Mouse (Mus musculus) urinary bladder, postnatal 36 days (tissue): Measurements from ENCODE around the gene Pla2g2c.

ENCODE experiments used
- DNase-seq, 2 experiments: peaks; one replicate each; pipeline ENCODE4 v3.0.0; 2022; ENCODE audit warnings: low spot score in 2 of 2, mixed read lengths in 1 of 2

Pla2g2c gene

DNA sequence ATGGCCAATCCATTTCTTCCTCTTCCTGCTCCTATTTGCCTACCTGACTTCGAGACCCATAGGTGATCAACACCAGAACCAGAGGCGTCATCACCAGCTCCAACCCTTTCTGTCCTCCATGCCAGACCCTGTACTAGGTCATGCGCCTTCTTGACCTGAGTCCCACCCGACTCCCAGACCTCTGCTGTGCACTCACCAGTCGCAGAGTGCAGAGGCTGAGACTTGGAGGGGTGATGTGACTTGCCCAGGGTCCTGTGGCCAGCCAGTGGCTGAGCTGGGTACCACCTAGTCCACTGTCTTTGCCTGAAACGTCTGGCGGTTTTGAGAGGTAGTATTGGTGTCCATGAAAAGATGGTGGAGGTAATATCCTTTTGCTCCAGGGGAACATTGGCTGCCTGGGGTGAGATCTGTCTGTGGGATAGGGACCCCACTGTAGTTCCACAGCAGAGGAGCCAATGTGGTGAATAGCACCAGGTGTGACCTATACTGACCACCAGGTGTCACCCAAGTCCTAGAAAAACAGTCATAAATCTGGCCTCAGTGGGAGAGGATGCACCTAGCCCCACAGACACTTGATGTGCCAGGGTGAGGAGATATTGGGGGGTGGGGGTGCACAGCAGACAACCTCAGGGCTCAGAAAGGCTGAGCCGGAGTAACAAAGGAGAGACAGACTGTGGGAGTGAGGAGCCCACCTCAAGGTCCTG lies 23.9 kb downstream of the Pla2g2c start:
- peak in 1 of 2 experiments; percentile 28 for DNase-seq

DNA sequence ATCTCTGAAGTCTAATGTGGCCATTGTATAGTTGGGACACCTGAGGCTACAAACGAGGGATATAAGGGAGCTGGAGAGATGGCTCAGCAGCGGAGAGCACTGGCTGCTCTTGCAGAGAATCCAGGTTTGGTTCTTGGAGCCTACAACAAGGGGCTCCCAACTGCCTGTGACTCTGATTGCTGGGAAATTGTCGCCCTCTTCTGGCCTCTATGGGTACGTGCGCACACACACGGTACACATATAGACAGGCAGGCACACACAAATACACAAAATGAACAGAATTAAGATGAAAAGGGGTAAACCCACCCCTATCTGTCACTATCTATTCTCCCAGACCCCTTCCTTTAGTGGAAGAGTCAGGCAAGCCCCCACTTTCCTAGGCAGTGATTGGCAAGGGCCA lies 28.0 kb downstream of the Pla2g2c start:
- DNase-seq: no peak

DNA sequence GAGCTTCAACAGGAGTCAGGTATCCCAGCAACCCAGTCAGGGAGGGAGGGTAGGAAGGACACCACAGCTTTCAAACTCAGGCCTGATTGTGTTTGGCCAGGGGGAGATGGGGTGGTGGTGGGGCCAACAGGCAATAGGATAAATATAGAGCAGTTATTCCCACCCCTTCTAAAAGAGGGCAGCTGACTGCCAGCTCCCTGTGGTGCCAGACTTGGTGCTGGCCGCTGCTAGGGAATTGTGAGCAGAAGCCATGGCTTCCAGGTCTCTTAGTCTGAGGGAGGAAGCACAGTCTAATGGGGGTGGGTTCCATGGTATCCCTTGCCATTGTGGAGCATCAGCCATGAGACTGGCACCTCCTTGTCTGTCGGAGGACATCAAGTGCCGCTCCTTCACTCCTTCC lies 29.0 kb downstream of the Pla2g2c start:
- DNase-seq: no peak

DNA sequence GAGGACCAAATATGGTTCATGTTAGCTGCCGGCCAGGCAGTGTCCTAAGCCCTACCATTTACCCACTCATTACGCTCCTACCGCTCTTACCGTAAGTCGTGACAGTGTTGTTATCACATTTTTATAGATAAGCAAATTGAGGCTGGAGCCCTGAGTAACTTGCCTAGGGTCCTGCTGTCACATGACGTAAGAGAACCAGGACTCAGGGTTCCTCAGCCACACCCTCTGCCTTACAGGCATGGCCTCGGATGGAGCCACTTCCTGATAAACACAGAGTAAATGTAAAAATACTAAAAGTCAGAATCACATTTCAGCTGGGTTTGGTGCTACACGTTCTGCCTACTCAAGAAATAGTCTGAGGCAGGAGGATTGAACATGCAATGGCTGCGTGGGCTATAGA lies 29.8 kb downstream of the Pla2g2c start:
- no peak for DNase-seq

DNA sequence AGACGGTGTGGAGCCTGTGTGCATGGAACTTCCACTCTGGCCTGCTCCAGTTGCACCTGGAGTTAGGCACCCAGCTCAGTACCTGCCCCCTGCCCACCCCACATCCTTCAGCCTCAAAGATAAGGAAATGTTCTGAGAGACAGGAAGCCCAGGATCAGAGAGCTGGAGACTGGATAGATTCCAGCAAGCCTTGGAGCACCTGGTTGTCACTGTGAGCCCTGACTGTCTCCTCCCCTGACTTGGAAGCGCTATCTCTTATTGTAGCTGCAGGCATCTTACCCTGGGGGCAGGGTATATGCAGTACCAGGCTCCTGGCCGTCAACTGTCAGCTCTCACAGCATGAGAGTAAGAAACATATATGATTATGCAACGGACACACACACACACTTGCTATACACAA lies 30.8 kb downstream of the Pla2g2c start:
- DNase-seq: no peak

DNA sequence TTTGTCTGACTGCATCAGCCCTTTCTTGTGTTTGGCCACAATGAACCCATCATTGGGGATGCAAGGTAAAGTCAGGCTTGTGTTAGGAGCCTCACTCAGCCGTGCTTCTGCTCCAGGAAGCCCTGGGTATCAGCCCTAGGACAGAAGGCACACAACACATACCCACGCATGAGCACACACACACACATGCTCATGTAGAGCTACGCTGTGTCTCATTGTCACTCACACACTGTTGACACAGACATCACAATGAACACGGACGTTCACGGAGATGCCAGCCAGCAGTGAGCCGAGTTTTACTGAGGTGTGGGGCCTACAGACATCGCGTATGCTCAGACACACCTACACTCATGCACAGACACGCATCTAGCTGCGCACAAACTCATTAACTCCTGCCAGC lies 31.4 kb downstream of the Pla2g2c start:
- DNase-seq: no peak

DNA sequence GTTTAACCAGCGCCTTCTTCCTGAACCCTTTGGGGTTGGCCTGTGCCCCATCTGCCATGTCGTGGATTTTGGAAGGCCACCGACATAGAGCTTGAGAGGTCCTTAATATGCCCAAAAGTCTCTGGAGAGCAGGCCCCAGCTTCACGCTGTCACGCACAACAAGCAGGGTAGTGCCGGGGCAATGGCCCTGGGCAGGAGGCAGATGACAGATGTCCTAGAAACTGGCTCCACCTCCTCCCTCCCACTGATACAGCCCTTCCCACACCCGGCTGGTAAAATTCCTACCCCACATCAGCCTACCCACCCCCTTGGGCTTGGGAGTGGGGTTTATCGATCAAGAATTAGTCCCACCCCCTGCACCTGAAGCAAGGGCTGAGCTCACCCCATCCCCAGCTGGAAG lies 32.8 kb downstream of the Pla2g2c start, which contains the start of gene Pla2g2f:
Gene Pla2g2f, minus strand, starts transcription at position 211 of the 400 bp plus-strand sequence.
- DNase-seq: no peak

DNA sequence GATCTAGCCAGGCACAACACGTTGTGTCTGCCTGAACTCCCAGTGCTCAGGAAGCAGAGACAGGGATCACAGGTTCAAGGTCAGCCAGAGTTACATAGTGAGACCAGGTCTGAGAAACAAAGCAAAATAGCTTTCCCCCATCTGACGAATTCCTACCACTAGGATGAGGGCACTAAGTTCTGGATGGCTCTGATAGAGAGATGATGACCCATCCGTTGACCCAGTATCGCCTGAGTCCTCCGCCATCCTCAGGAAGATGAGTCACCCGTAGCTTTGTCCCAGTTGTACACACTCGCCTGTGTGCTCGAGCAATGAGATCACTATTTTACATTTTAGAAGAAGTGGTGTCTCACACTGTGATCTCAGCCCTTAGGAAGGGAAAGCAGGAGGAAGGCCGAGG lies 37.7 kb downstream of the Pla2g2c start:
- DNase-seq: no peak

DNA sequence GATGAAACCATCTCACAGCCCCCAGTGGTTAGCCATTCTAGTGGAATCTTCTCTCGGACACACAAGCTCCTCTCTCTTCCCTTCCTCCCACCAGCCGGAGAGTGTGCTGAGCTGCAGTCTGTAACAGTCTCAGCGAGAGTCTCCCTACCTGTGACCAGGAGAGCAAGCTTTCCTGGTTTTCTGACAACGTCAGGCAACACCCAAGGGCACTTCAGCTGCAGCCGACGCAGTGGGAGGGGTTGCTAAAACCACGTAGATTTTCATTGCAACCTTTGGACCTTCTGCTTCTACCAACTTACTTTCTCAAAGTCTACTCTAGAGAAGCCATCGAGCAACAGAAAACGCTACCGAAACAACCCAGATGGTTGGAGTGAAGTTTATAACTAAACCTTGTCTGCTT lies 47.4 kb downstream of the Pla2g2c start:
- DNase-seq: no peak

DNA sequence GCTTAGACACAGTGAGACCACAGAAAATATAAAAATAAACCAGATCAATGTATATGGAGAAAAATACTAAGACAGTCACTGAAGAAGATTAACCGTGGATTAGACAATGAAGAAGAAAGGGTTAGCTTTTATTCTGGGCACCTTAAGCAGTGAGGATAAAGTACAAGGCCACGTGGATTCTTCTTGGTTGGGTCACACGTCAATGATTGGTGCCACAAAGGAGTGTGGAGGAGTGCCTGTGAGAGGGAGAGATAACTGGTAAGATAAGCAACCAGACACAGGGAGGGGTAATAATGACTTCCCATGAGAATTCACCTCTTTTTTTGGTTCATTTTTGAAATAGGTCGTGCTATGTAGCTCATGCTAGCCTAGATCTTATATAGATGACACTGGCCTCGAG lies 47.8 kb downstream of the Pla2g2c start:
- no peak for DNase-seq

DNA sequence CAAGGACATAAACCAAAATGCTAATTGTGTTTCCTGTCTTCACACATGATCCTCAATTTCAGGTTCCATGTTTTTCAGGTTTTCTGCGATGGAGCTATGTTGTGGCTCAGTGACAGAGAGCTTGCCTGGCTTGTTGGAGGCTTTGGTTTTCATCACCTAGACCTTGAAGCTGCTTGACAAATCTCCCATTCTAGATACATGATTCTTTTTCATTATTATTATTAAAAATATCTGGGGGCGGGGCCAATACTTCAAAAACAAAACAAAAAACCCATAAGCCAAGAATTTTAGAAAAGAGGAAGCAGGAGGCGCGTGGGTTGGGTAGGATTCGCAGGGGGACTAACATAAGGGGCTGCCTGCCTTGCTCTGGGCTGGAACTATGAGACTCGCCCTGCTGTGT lies 50.8 kb downstream of the Pla2g2c start, which contains the start of gene Pla2g2d:
Gene Pla2g2d, plus strand, starts transcription at position 301 of the 400 bp plus-strand sequence.
- DNase-seq: no peak

DNA sequence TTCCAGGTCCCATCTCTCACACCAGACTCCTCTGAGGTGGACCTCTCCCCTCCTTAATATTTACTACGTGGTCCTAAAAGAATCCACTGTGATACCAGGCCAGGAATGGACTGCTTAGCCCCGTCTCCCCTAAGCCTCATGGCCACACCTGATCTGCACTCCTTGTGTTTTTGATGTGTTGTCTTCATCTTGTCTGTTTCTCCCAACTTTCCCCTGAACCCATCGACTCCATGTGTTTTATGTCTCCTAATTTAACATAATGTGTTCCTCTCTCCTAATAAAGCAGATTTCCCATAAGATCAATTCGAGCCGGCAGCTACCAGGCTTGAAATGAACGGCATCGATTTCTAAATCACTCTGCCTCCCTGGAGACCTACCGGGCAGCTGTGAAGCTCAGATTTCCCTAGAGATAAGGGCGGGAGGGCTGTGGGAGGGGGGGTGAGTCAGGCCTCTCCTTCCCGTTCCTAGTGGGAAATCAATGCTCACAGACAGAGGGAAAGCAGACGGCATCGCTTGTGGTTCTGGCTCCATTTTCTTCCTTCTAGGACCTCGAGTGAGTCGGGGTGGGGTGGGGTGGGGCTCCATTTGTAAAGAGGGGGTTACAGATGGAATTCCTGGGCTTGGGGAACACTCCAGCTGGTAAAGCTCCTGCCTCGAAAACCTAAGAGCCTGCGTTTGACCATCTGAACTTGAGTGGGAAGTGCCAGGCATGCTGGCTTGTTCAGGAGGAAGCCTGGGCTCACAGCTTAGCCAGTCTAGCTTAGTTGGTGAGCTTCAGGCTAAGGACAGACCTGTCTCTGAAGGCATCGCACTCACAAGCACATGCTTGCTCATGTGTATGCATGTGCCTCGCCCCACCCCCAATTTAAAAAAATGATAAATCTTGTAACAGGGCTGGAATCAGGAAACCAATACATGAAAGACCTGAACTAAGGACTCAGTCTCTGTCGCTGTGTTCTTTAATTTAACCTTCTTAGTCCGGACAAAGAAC lies 53.1 kb downstream of the Pla2g2c start:
- no peak for DNase-seq

DNA sequence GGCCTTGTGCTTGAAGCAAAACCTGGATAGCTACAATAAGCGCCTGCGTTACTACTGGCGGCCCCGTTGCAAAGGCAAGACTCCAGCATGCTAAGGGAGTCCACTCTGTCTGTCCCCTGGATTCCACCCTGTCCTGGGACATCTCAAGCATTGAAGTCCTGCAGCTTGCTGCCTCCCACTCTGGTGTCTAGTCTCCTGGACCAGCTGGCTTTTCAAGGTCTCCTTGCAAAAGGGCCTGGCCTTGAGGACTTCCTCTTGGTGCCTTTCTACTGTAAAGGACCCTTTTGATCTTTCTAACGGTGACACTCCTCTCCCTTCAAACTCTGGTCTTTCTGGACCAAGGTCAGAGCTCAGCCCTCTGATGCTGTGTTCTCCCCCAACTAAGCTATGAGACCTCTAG lies 55.7 kb downstream of the Pla2g2c start:
- DNase-seq: no peak

DNA sequence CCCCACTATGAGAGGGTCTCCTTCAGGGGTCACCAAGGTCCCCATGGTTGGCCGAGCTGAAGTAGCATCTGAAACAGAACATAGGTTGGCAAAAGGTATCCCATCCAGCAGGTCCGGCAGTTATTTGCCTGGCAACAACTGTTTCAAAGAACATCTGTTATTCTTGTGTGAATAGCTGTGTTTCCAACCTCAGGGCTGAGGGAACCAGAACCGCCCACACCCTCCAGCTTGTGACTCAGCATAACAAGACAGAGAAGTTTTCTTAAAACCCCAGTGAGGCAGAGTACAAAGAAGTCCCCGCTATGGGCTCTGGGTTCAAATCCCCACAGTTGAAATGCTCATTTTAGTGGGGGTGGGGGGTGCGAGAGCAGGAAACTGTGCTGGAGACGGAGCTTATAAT lies 57.5 kb downstream of the Pla2g2c start:
- DNase-seq: no peak

DNA sequence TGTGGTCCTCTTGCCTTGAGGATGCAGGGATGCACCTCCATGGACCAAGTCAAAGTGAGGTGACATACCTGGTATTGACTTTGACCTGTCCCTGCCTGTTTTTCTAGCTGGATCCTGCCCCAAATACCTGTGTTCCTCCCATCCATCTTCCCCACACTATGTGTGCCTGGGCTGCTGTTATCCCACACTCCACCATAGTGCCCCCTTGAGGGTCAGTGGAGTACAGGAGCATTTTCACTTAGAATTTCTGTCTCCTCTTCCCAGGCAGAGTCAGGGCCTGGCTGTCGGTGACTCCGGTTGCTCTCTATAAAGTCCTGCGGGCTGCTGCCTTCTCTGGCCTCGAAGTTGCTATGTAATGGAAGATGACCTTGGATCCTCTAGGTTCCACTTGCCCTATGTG lies 61.1 kb downstream of the Pla2g2c start:
- no peak for DNase-seq

DNA sequence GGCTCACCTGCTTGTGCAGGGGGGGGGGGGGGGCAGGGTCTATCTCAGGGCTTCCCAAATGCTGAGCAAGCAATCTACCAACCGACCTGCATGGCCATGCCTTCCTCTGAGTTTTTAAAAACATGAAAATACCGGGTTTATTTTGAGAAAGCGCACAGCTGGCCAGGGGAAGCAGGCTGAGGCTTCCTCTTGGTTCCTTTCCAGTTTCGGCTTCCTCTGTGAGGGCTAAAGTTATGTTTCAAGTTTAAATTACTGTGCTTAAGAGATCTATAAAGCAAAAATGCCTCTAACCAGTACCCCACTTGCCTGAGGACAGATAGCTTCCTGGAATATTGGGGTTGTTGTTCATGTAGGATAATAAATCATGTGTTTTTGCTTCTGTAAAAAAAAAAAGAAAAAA lies 61.5 kb downstream of the Pla2g2c start:
- DNase-seq: no peak

DNA sequence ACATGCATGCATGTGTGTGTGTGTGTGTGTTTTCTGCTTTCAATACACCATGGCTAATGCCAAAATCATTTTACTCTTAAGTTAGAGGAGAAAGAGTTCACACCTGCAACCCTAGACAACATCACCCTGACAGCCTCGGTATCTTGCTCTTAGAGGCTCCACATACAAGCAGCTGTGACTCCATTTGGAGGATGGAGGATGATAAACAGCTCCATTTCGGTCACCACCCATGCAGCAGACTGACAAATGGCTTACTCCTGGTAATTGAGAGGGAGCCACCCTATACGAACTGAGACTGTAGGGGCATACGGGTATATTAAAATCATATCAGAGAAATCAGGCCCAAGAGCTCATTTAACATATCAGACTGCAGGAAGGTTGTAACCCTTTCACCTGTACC lies 63.8 kb downstream of the Pla2g2c start:
- no peak for DNase-seq

DNA sequence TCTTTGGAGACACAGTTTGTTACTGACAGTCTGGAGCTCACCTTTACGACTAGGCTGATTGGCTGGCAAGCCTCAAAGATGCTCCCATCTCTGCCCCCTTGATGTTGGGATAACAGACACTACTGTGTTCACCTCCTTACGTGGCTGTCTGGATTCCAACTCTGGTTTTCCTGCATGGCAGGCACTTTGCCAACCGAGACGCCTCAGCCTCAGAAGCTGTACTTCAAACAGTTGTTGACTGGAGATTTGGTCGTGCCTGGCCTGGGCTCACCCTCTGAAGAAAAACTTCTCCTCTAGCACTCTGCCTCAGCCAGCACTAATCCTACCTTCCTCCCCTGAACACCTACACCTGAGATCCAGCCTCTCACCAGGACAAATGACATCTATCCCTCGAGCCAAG lies 66.9 kb downstream of the Pla2g2c start:
- DNase-seq: no peak

DNA sequence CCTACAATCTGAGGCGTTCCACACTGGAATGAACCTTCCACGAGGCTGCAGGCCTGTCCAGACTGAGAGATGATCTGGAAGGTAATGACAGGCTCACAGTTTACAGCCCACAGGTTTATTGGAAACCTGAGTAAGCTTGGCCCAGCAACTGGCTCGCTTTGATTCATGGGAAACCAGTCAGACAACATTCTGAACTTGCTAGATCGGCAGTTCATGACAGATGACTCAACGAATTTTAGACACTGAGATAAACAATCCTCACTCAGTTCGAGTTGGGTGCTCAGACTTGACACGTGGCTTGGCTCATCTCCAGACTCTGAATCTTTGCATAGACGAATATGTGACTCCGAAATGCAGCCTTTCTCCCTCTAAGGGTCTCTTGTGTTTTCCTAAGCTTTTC lies 68.0 kb downstream of the Pla2g2c start:
- DNase-seq: peak; percentile 30 to 39

DNA sequence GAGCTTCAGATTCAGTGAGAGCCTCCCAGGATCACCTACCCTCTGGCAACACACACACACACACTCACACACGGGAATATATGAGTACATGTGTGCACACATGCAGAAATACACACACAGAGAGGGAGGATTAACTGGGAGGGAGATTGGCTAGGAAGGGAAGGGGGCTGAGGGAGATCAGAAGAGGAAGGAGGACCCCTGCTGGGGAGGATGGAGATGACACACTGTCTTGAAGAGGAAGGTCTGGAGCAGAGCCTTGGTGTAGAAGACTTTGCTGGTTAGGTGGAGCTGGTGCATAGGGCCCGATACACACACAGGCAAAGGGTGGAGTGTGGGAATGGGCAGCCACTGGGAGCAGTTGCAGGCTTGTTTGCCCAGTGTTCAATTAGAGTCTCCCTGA lies 68.7 kb downstream of the Pla2g2c start:
- DNase-seq: peak in 1 of 2 experiments; percentile 23

DNA sequence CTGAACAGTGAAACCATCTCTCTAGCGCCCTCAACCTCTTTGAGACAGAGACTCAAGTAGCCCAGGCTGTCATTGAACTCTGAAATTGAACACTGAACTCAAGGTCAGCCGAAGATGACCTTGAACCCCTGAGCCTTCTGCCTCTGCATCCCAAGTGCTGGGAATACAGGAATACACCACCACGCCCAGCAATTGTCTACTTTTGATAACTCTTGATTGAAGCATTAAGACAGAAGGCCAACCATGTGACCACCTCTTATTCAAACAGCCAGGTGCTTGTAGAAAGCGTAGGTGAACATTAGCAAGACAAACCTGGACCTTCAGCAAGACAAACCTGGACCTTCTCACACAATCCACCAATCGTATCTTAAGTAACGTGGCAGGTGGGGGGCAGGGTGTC lies 69.8 kb downstream of the Pla2g2c start:
- no peak for DNase-seq
